Mouse (Mus musculus) kidney, postnatal 36 days (tissue): ENCODE data around the gene Fzd1.

ENCODE experiments used
- DNase-seq, 2 experiments: peaks; one replicate each; pipeline ENCODE4 v3.0.0; 2021 to 2022; ENCODE audit warnings: mixed read lengths in 2 of 2

The Fzd1 gene

DNA sequence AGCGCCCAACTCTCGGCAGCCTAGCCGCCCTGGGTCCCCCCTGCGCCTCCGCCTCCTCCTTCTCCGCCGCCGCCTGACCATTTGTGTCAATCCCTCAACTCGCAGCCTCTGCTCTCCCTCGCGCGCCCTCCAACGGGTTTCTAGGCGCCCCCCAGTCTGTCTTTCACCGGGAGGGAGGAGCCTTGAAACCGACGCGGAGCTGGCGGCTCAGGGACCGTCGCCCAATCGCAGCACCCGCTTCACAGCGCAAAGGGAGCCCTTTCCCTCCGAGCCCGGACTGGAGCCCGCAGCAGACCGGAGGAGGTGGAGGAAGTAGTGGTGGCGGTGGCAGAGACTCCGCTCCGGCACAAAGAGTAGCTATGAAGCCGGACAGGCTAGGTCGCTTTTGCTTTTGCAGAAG lies at the start of gene Fzd1:
Gene Fzd1, minus strand, starts transcription at position 134 of the 400 bp plus-strand sequence.
- DNase-seq = peak; percentile 93 to 94

DNA sequence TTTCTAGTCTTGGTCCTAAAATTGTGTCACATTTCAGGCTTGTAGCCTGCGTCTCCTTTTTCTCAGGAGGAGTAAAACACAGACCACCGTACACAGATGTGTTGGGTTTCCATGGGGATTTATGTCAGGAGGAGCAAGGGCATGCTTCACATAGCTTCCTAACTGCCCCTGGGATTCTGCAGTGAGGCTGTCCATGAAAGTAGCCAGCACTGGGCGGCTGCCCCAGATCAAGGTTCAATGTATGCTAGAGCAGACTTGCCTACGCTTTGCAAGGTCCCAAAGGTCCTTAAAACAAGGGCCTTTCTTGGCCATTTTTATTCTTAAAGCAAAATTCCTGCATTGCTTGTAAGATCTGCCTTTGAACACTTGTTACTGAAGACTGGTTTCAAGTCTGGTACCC lies 47.4 kb upstream of the Fzd1 start:
- peak; percentile 35 to 50 for DNase-seq

- DNase-seq = no peak
Observed at GRCm38 (mm10) chr5:4803708-4804107, 45.9 kb upstream of the Fzd1 start.

GRCm38 (mm10) chr5:4801971-4802370 lies 44.1 kb upstream of the Fzd1 start:
- no peak for DNase-seq

GRCm38 (mm10) chr5:4801096-4801850 lies 43.4 kb upstream of the Fzd1 start:
- DNase-seq = no peak

DNA sequence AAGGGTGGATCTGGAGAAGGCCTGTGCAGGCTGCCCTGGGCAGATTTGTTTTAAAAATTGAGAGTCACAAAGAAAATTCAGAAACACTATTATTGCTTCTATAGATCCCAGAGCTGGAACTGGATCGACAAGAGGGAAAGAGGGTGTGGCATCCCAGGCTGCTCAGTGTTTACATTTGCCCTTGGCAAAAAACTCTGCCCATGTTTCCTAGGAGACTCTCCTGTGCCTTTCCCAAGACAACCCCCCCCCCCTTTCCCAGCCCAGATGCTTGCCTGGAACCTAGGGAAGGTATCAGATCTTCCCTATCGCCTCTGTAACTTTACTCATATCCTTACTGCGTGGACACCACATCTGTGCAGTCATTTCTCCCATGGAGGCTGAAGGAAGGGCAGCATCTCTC lies 33.4 kb upstream of the Fzd1 start:
- no peak for DNase-seq

GRCm38 (mm10) chr5:4790265-4790664 lies 32.4 kb upstream of the Fzd1 start:
- no peak for DNase-seq

- DNase-seq = no peak
Observed at GRCm38 (mm10) chr5:4788484-4788883, 30.6 kb upstream of the Fzd1 start.

DNA sequence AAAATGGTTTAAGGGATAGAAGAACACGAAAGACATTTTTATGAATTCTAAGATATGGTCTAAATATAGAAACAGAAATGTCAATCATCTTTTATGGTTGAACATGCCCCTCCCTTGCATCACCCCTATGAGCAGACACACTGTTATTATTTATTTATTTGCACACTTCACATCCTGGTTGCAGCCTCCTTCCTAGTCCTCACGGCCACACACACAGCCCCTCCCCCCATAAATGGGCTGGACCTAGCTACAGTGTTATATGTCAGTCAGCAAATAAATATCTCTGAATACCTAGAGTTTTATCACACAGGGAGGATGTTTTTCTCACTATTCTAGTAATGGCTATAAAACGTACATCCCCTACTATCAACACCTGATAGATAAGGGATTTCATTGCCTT lies 29.0 kb upstream of the Fzd1 start:
- DNase-seq = no peak

DNA sequence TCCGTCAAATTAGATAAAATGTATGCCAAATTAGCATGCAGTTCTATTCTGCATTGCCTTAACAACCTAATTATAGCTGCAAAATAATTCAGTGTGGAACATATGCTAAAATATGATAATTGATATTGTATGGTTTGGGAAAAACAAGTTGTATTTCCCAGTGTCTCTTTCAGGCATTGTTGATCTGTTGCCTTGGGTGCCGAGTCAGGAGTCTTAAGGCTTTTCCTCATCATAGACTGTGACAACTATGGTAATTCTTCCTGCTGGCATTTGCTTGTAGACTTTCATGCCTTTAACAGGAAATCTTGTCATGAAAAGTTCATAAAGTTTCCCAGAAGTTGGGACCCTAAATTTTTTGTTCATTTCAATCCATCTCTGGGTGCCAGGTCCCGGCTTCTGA lies 20.4 kb upstream of the Fzd1 start:
- DNase-seq = no peak

GRCm38 (mm10) chr5:4776495-4776894 lies 18.7 kb upstream of the Fzd1 start:
- DNase-seq = no peak

- DNase-seq = no peak
Observed at GRCm38 (mm10) chr5:4773090-4773772, 15.4 kb upstream of the Fzd1 start.

DNA sequence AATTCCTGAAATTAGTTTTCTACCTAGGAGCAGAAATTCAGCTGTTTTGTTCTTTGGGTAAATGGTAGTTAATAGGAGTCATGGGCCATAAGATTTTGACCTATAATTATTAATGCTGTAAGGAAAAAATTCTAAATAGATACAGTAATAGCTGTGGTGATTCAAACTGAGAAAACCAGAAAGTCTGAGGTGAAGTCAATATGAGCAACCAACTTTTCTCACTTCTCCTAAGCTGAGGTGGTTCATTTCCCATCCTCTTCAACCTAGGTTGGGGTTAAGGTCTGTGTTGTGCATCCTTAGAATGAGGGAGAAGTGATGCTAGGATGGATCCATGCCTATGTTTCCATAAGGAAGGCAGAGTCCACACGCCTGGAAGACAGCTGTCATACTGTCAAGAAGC lies 12.8 kb upstream of the Fzd1 start:
- DNase-seq = no peak

- no peak for DNase-seq
Observed at GRCm38 (mm10) chr5:4767896-4768295, 10.1 kb upstream of the Fzd1 start.

- no peak for DNase-seq
Observed at GRCm38 (mm10) chr5:4766719-4767118, 8.9 kb upstream of the Fzd1 start.

DNA sequence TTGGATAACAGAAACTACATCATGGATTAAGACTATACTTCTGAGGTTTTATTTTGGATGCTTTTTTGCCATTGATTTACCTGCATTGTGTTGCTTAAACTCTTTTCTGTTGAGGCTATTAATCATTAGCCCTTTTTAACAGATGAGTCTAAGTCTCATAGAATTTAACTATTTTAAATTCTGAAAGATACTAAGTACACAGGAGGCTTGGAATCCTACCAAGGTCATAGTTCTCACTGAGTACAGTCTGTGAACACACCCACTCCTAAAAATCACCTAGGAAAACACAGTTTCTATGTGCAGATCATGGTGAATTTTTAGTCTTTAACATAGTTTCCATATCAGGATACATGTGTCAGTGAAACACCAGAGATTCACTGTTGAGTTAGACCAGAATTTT lies 4.1 kb upstream of the Fzd1 start:
- peak; percentile 15 to 77 for DNase-seq

- DNase-seq = peak; percentile 65 to 72
Observed at GRCm38 (mm10) chr5:4758331-4759080, 671 bp upstream of the Fzd1 start.

GRCm38 (mm10) chr5:4756871-4757711 lies 744 bp downstream of the Fzd1 start:
- peak; percentile 78 to 87 for DNase-seq

GRCm38 (mm10) chr5:4756001-4756681 lies 1.7 kb downstream of the Fzd1 start:
- DNase-seq = peak; percentile 30 to 67

DNA sequence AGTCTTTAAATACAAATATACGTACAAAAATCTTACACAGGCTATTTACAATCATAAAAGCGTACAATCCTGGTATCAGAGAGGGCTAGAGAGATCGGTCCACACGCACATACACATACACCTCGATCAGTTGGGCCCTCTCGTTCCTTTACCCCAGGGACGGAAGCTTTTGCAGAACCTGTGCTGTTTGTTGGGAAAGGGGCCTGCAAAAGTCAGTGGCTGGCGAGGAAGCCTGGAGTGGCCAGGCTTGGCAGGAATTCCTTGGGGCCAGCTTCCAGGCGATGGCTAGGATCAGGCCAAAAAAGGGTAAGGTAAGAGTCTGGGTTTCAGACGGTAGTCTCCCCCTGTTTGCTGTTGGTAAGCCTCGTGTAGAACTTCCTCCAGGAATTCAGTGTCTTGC lies 2.5 kb downstream of the Fzd1 start:
- no peak for DNase-seq

- DNase-seq = peak; percentile 64 to 65
Observed at GRCm38 (mm10) chr5:4754701-4755281, 3.0 kb downstream of the Fzd1 start.

GRCm38 (mm10) chr5:4753161-4753560 lies 4.7 kb downstream of the Fzd1 start:
- DNase-seq = no peak
